12 mouse cellular contexts compared by ENCODE assay signal in genomic region chr9:54918191-54918590, GRCm38 (mm10). TPM values are rescaled to one million over a fixed set of nuclear protein-coding genes. Genes with fewer than 3 reads are reported as not detected.
A peak's percentile ranks its signal among the peaks of the same experiment; 100 is the strongest.
DNase-seq lines count a peak whose midpoint lies in the region; ATAC-seq and TF ChIP-seq lines count a peak whose summit lies in the region.
"Had no signal": no experiment of that assay in that cellular context is flagged by ENCODE, and none has a peak within 500 bp of the region (broad histone marks: within the 10 kb centered on the region; RNA-seq: fewer than 3 reads in every experiment).

No protein-coding gene starts in this region.

- peak; percentile 76 for TF ChIP-seq EP300 in liver, postnatal 0 days (IDR thresholded peaks at IDR 0.05; ENCODE audit: low read depth)

- no peak overlapping the region for H3K4me3 ChIP-seq in heart, embryonic 11.5 days (ENCODE audit: low read depth, low read length)
- peak overlapping the region; percentile 78 for H3K4me3 ChIP-seq in midbrain, embryonic 10.5 days
- no peak overlapping the region for H3K4me3 ChIP-seq in midbrain, embryonic 13.5 days (replicated peaks)
- H3K4me3 ChIP-seq in kidney, embryonic 15.5 days (replicated peaks): peak overlapping the region; percentile 72; the same call in 1 of the 2 replicates
- peak overlapping the region; percentile 59 for H3K4me3 ChIP-seq in liver, postnatal 0 days (ENCODE audit: low read depth, low read length)

- H3K4me2 ChIP-seq in heart, embryonic 11.5 days: peak overlapping the region; percentile 88; the same call in 1 of the 2 replicates
- H3K4me2 ChIP-seq in midbrain, embryonic 13.5 days (replicated peaks): no peak overlapping the region
- peak overlapping the region; percentile 91 for H3K4me2 ChIP-seq in kidney, embryonic 15.5 days
- peak overlapping the region; percentile 73 for H3K4me2 ChIP-seq in liver, postnatal 0 days (ENCODE audit: low read depth, low read length)

- intact Hi-C loops in heart, postnatal 14 days (cut with DNase I): no loop called here

- DNase-seq in heart, postnatal 14 days: no peak
- DNase-seq in midbrain, embryonic 10.5 days (ENCODE audit: low spot score): no peak
- DNase-seq in liver, postnatal 0 days: peak; percentile 19
- DNase-seq in urinary bladder, postnatal 25 days (ENCODE audit: low spot score): no peak
- DNase-seq: cerebellum, adult 11 months; right cerebral cortex, adult 18-20 months had no signal

- no peak overlapping the region for H3K27ac ChIP-seq in heart, embryonic 11.5 days (ENCODE audit: low read depth, low read length)
- no peak overlapping the region for H3K27ac ChIP-seq in midbrain, embryonic 10.5 days (replicated peaks)
- H3K27ac ChIP-seq in midbrain, embryonic 13.5 days: no peak overlapping the region
- H3K27ac ChIP-seq in kidney, embryonic 15.5 days: no peak overlapping the region
- H3K27ac ChIP-seq in liver, postnatal 0 days (ENCODE audit: low read depth): peak overlapping the region; percentile 95

- H3K9ac ChIP-seq in heart, embryonic 11.5 days (ENCODE audit: low read depth, low read length): no peak overlapping the region
- H3K9ac ChIP-seq in midbrain, embryonic 13.5 days (replicated peaks): no peak overlapping the region; the same call in 1 of the 2 replicates
- no peak overlapping the region for H3K9ac ChIP-seq in kidney, embryonic 15.5 days
- H3K9ac ChIP-seq in liver, postnatal 0 days (replicated peaks): no peak overlapping the region; the same call in 1 of the 2 replicates

- no peak for TF ChIP-seq CTCF in liver, postnatal 0 days (IDR thresholded peaks at IDR 0.05; ENCODE audit: low read depth)

- H3K9me3 ChIP-seq in heart, embryonic 11.5 days (replicated peaks; ENCODE audit: control insufficient read depth, low read length): no peaks in the 10 kb centered on the region
- H3K9me3 ChIP-seq in midbrain, embryonic 10.5 days (replicated peaks): peaks cover 6% of the 10 kb centered on the region; the same call in 1 of the 2 replicates
- H3K9me3 ChIP-seq in midbrain, embryonic 13.5 days: no peaks in the 10 kb centered on the region
- no peaks in the 10 kb centered on the region for H3K9me3 ChIP-seq in kidney, embryonic 15.5 days (replicated peaks)
- peaks cover 2% of the 10 kb centered on the region; the same call in 1 of the 2 replicates for H3K9me3 ChIP-seq in liver, postnatal 0 days (ENCODE audit: low read length)

- H3K4me1 ChIP-seq in heart, embryonic 11.5 days (ENCODE audit: control insufficient read depth, insufficient read depth, low read length): no peaks in the 10 kb centered on the region
- H3K4me1 ChIP-seq in midbrain, embryonic 10.5 days: peaks cover 9% of the 10 kb centered on the region
- peaks cover 6% of the 10 kb centered on the region for H3K4me1 ChIP-seq in midbrain, embryonic 13.5 days (replicated peaks)
- H3K4me1 ChIP-seq in kidney, embryonic 15.5 days: peaks cover 9% of the 10 kb centered on the region; the same call in 1 of the 2 replicates
- peaks cover 6% of the 10 kb centered on the region; the same call in 1 of the 2 replicates for H3K4me1 ChIP-seq in liver, postnatal 0 days (ENCODE audit: insufficient read depth)

- no peaks in the 10 kb centered on the region for H3K36me3 ChIP-seq in heart, embryonic 11.5 days (ENCODE audit: control insufficient read depth, insufficient read depth, low read length)
- peaks cover 10% of the 10 kb centered on the region for H3K36me3 ChIP-seq in midbrain, embryonic 10.5 days
- H3K36me3 ChIP-seq in midbrain, embryonic 13.5 days: peaks cover 9% of the 10 kb centered on the region; the same call in 1 of the 2 replicates
- peaks cover 9% of the 10 kb centered on the region for H3K36me3 ChIP-seq in kidney, embryonic 15.5 days
- peaks cover 8% of the 10 kb centered on the region for H3K36me3 ChIP-seq in liver, postnatal 0 days (replicated peaks; ENCODE audit: insufficient read depth, low read length)

- no peak for ATAC-seq in heart, embryonic 11.5 days (replicated peaks; ENCODE audit: insufficient number of reproducible peaks, low FRiP score, low TSS enrichment)
- ATAC-seq in midbrain, embryonic 13.5 days: no peak
- ATAC-seq in kidney, embryonic 15.5 days (replicated peaks; ENCODE audit: low FRiP score): no peak
- ATAC-seq in liver, postnatal 0 days: peak; percentile 63
- ATAC-seq in monocyte, adult 5-6 weeks (replicated peaks; ENCODE audit: insufficient number of reproducible peaks, low FRiP score, low TSS enrichment, poor library complexity, severe bottlenecking): no peak

- 76% methylated on average over 2 of the region's 2 CpGs for WGBS in heart, embryonic 11.5 days (ENCODE audit: insufficient replicate concordance)
- 87% methylated on average over 2 of the region's 2 CpGs for WGBS in midbrain, embryonic 10.5 days
- 80% methylated on average over 2 of the region's 2 CpGs for WGBS in midbrain, embryonic 13.5 days
- WGBS in kidney, embryonic 15.5 days: 62% methylated on average over 2 of the region's 2 CpGs
- WGBS in liver, postnatal 0 days (ENCODE audit: insufficient replicate concordance): 49% methylated on average over 2 of the region's 2 CpGs

- no peaks in the 10 kb centered on the region for H3K27me3 ChIP-seq in heart, embryonic 11.5 days (ENCODE audit: control insufficient read depth, insufficient read depth, low read length)
- H3K27me3 ChIP-seq in midbrain, embryonic 10.5 days (ENCODE audit: low read depth, poor library complexity, severe bottlenecking): no peaks in the 10 kb centered on the region
- no peaks in the 10 kb centered on the region for H3K27me3 ChIP-seq in midbrain, embryonic 13.5 days
- no peaks in the 10 kb centered on the region for H3K27me3 ChIP-seq in kidney, embryonic 15.5 days
- H3K27me3 ChIP-seq in liver, postnatal 0 days (ENCODE audit: insufficient read depth, low read length): no peaks in the 10 kb centered on the region

RNA-seq across cellular contexts. Expression of gene Hykk, which starts 1.1 kb away (rescaled TPM):
- polyA plus RNA-seq in heart, embryonic 11.5 days (2014; fragmentation: Nextera tagmentation; extraction: Ambion mirVana): 2.6 and 3.7 TPM in 2 replicates
- 1 to 10 TPM; 1.2 to 1.7 TPM for total RNA-seq in heart, postnatal 14 days (2021)
- 3.9 and 5.4 TPM in 2 replicates for polyA plus RNA-seq in midbrain, embryonic 10.5 days (2016; fragmentation: Nextera tagmentation; extraction: Ambion mirVana)
- 2.9 and 3.0 TPM in 2 replicates for polyA plus RNA-seq in midbrain, embryonic 13.5 days (2015; fragmentation: Nextera tagmentation; extraction: Ambion mirVana)
- polyA plus RNA-seq in kidney, embryonic 15.5 days (2015; fragmentation: Nextera tagmentation; extraction: Ambion mirVana): 9.0 and 9.5 TPM in 2 replicates
- 13.7 and 14.0 TPM in 2 replicates for polyA plus RNA-seq in liver, postnatal 0 days (2015; fragmentation: Nextera tagmentation; extraction: Ambion mirVana)
- total RNA-seq in monocyte, adult 5-6 weeks (2017): 0.68 TPM in 1 of 3 replicates, not detected in the others

RNA-seq across cellular contexts. Expression of gene Psma4, which starts 32.4 kb away (rescaled TPM):
- 258 and 260 TPM in 2 replicates for polyA plus RNA-seq in heart, embryonic 11.5 days (2014; fragmentation: Nextera tagmentation; extraction: Ambion mirVana)
- total RNA-seq in heart, postnatal 14 days (2021): 100 to 1,000 TPM; 127 to 132 TPM
- 314 and 322 TPM in 2 replicates for polyA plus RNA-seq in midbrain, embryonic 10.5 days (2016; fragmentation: Nextera tagmentation; extraction: Ambion mirVana)
- polyA plus RNA-seq in midbrain, embryonic 13.5 days (2015; fragmentation: Nextera tagmentation; extraction: Ambion mirVana): 272 and 282 TPM in 2 replicates
- 317 and 331 TPM in 2 replicates for polyA plus RNA-seq in kidney, embryonic 15.5 days (2015; fragmentation: Nextera tagmentation; extraction: Ambion mirVana)
- 113 and 118 TPM in 2 replicates for polyA plus RNA-seq in liver, postnatal 0 days (2015; fragmentation: Nextera tagmentation; extraction: Ambion mirVana)
- total RNA-seq in monocyte, adult 5-6 weeks (2017): 243 to 326 TPM (median 251 TPM) in 3 replicates

RNA-seq across cellular contexts. Expression of gene AY074887, which starts 32.6 kb away (rescaled TPM):
- 0.41 and 0.79 TPM in 2 replicates for polyA plus RNA-seq in heart, embryonic 11.5 days (2014; fragmentation: Nextera tagmentation; extraction: Ambion mirVana)
- not detected for total RNA-seq in heart, postnatal 14 days (2021)
- polyA plus RNA-seq in midbrain, embryonic 10.5 days (2016; fragmentation: Nextera tagmentation; extraction: Ambion mirVana): 0.97 and 1.3 TPM in 2 replicates
- 1.1 and 1.2 TPM in 2 replicates for polyA plus RNA-seq in midbrain, embryonic 13.5 days (2015; fragmentation: Nextera tagmentation; extraction: Ambion mirVana)
- polyA plus RNA-seq in kidney, embryonic 15.5 days (2015; fragmentation: Nextera tagmentation; extraction: Ambion mirVana): 1.4 TPM in 2 replicates
- polyA plus RNA-seq in liver, postnatal 0 days (2015; fragmentation: Nextera tagmentation; extraction: Ambion mirVana): 0.39 and 0.44 TPM in 2 replicates
- not detected in 3 replicates for total RNA-seq in monocyte, adult 5-6 weeks (2017)
- total RNA-seq: adrenal gland, adult 18-20 months; left cerebral cortex, postnatal 10 days had no signal

RNA-seq across cellular contexts. Expression of gene Ireb2, which starts 54.6 kb away (rescaled TPM):
- 33.4 and 38.2 TPM in 2 replicates for polyA plus RNA-seq in heart, embryonic 11.5 days (2014; fragmentation: Nextera tagmentation; extraction: Ambion mirVana)
- 10 to 100 TPM; 40.1 to 40.9 TPM for total RNA-seq in heart, postnatal 14 days (2021)
- polyA plus RNA-seq in midbrain, embryonic 10.5 days (2016; fragmentation: Nextera tagmentation; extraction: Ambion mirVana): 42.1 and 45.2 TPM in 2 replicates
- polyA plus RNA-seq in midbrain, embryonic 13.5 days (2015; fragmentation: Nextera tagmentation; extraction: Ambion mirVana): 49.5 and 53.1 TPM in 2 replicates
- 34.8 and 37.0 TPM in 2 replicates for polyA plus RNA-seq in kidney, embryonic 15.5 days (2015; fragmentation: Nextera tagmentation; extraction: Ambion mirVana)
- polyA plus RNA-seq in liver, postnatal 0 days (2015; fragmentation: Nextera tagmentation; extraction: Ambion mirVana): 6.5 and 7.5 TPM in 2 replicates
- total RNA-seq in monocyte, adult 5-6 weeks (2017): 21.2 to 58.3 TPM (median 23.0 TPM) in 3 replicates

Comparison
In these comparisons a context has a peak if more than half of its experiments do, and no peak if none do; other contexts are left out.
1. H3K4me3 ChIP-seq: peak in midbrain, embryonic 10.5 days (single experiment), kidney, embryonic 15.5 days (single experiment) and liver, postnatal 0 days (single experiment); none in heart, embryonic 11.5 days (single experiment) and midbrain, embryonic 13.5 days (single experiment).